Mouse (Mus musculus): ENCODE results near the gene Gm47995.
"Not testable (repeated sequence)": the region's sequence is repeated elsewhere in the genome, so short reads cannot be mapped to it uniquely, and the experiment has no call there.

Gm47995 gene

DNA sequence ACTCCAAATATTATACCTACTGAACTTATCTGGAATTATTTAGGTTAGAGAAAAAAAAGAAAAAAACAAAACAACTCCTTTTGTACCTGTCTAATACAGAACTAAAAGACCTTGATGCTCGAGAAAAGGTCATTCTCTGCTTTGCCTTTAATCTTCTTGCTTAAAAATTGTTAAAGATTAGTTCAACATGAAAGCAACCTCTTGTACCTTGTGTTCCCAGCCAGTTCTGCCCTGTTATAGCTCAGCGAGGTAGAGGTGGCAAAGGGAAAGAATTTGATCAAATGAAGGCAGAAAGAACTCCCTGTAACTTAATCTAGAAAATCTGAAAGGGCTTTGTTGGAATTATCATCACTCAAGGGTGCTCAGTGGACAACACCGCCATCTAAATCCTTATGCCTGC, 12.1 kb upstream of the Gm47995 start:
- not testable (repeated sequence) for DNase-seq (ENCODE audit: low read depth, low spot score)

GRCm38 (mm10) chr1:151186879-151187424, 11.3 kb upstream of the Gm47995 start:
- not testable (repeated sequence) for DNase-seq (ENCODE audit: low read depth, low spot score)

GRCm38 (mm10) chr1:151188469-151188868, 9.8 kb upstream of the Gm47995 start:
- peak; percentile 29 for DNase-seq (ENCODE audit: low read depth, low spot score)

DNA sequence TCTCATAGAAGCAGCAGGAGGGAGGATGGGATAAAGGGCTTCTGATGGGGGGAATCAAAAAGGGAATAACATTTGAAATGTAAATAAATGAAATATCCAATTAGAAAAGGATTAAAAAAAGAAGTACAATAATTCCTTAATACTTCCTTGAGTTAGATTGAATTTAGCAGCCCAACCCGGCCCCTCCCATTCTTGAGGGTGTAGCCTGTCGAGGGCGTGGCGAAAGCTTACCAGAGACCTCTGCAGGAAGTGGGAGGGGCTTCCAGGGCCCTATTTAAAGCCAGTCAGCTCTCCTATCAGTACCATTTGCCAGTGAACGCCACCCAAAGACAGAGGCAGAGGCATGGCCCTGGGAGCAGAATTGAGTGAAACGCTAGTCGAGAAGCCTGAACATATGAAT, 6.2 kb upstream of the Gm47995 start, which contains the start of gene Gm8947:
Gene Gm8947 (plus strand): TSS at position 302 of the 400 bp plus-strand sequence.
- DNase-seq (ENCODE audit: low read depth, low spot score) = not testable (repeated sequence)

GRCm38 (mm10) chr1:151192739-151193138, 5.5 kb upstream of the Gm47995 start:
- DNase-seq (ENCODE audit: low read depth, low spot score) = not testable (repeated sequence)

DNA sequence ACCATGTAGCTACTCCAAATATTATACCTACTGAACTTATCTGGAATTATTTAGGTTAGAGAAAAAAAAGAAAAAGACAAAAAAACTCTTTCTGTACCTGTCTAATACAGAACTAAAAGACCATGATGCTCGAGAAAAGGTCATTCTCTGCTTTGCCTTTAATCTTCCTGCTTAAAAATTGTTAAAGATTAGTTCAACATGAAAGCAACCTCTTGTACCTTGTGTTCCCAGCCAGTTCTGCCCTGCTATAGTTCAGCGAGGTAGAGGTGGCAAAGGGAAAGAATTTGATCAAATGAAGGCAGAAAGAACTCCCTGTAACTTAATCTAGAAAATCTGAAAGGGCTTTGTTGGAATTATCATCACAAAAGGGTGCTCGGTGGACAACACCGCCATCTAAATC, 2.3 kb upstream of the Gm47995 start:
- DNase-seq (ENCODE audit: low read depth, low spot score) = not testable (repeated sequence)

GRCm38 (mm10) chr1:151196690-151197089, 1.6 kb upstream of the Gm47995 start:
- DNase-seq (ENCODE audit: low read depth, low spot score) = not testable (repeated sequence)

DNA sequence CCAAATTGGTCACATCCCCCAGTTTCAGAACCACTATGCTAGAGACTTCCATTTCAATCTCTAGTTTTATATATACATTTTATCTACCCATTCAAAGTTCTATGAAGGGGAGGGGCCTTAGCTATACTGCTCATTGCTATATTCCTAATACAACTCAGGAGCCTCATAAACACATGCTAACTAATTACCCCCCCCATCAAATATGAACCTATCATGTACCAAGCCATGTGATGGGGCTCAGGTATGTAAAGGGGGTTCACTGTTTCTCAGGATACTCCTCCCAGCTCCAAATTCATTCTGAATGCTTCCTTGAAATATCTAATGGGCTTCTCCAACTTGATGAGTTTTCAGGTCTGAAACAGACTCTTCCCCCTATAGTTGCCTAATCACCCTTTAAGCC, 2.4 kb downstream of the Gm47995 start:
- DNase-seq (ENCODE audit: low read depth, low spot score) = not testable (repeated sequence)

DNA sequence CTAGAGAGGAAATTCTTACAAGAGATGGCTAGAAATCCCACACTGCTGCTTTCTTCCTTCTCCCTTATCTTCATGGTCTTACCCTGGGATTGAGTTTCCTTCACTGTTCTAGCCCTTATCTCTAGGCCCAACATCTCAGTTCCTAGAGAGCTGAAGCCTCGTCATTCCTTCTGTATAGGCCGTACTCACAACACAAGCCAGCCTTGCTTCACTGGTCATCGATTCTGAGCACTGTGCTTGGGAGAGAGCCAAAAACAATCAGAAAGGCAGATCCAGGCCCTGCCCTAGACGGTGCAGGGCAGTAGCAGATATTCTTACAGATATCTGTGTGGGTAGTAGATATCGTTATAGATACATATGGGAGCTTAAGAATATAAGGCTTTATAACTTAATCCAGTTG, 4.5 kb downstream of the Gm47995 start:
- DNase-seq (ENCODE audit: low read depth, low spot score) = not testable (repeated sequence)

DNA sequence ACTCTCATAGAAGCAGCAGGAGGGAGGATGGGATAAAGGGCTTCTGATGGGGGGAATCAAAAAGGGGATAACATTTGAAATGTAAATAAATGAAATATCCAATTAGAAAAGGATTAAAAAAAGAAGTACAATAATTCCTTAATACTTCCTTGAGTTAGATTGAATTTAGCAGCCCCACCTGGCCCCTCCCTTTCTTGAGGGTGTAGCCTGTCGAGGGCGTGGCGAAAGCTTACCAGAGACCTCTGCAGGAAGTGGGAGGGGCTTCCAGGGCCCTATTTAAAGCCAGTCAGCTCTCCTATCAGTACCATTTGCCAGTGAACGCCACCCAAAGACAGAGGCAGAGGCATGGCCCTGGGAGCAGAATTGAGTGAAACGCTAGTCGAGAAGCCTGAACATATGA, 5.6 kb downstream of the Gm47995 start, which contains the start of gene 3110040M04Rik:
Gene 3110040M04Rik (plus strand): TSS at position 304 of the 400 bp plus-strand sequence.
- DNase-seq (ENCODE audit: low read depth, low spot score) = not testable (repeated sequence)

- DNase-seq (ENCODE audit: low read depth, low spot score) = not testable (repeated sequence)
These were observed 10.2 kb downstream of the Gm47995 start for GRCm38 (mm10) chr1:151208493-151208892.

DNA sequence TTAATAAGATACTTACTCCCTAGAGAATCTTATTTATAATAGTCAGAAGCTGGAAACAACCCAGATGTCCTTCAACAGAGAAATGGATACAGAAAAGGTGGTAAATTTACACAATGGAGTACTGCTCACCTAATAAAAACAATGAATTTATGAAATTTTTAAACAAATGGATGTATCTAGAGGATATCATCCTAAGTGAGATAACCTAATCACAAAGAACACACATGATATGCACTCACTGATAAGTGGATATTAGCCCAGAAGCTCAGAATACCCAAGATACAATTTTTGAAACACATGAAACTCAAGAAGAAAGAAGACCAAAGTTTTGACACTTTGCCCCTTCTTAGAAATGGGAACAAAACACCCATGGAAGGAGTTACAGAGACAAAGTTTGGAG, 10.7 kb downstream of the Gm47995 start:
- DNase-seq (ENCODE audit: low read depth, low spot score) = not testable (repeated sequence)

GRCm38 (mm10) chr1:151209824-151210355, 11.6 kb downstream of the Gm47995 start, which contains the start of gene Gm47996:
Gm47996 (plus strand) TSS chr1:151210131.
- not testable (repeated sequence) for DNase-seq (ENCODE audit: low read depth, low spot score)

DNA sequence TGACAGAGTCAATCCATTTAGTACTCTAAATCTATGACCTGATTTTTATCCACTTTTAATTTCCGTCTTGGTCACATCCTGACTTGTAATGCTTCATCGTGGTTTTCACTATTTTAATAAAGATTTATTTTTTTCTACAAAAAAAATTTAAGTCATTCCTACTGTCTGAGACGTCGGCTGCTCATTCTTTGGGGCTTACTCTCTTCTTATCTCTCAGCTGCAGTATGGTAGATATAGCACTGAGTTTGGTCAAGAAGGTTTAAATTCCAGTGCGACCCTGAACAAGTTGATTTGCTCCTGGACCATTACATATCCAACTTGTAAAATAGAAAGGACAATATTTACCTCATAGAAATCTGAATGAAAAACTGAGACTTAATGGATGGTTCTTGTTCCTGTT, 13.4 kb downstream of the Gm47995 start:
- DNase-seq (ENCODE audit: low read depth, low spot score) = not testable (repeated sequence)

GRCm38 (mm10) chr1:151214862-151215261, 16.6 kb downstream of the Gm47995 start:
- peak; percentile 25 for DNase-seq (ENCODE audit: low read depth, low spot score)

DNA sequence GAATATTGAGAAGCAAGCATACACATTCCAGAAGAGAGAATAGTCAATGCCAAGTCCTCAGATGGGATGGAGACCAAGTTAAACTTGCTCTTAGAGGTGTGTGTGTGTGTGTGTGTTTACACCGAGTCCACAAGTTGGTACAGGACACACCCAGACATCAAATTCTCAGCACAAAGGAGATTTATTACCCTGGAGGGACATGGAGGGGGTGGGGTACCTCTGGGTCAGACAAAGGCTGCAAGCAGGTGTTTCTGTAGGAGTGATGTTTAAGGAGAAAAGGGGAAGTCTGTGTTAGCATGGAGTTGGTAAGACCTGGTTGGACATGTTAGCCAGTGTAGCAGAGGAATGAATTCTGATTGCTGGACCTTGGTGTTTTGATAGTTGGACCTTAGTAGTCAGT, 17.7 kb downstream of the Gm47995 start:
- peak; percentile 73 for DNase-seq (ENCODE audit: low read depth, low spot score)

DNA sequence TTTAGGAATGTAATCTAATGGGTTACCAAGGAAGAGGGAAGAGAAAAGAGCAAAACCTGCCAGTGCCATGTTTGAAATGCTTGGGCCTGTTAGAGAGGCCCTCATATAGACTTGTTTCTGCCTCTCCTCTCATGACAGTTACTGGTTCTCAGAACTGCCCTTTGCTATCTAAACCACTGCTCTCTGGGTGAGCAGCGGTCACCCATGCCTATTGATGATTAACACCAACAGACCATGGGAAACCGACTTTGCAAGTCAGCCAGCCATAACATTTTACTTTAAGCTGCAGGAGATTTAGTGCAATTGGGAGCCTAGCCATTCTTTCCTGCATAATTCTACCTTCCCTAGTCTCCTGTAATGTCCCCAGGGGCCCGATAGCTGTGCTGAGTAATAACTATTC, 18.2 kb downstream of the Gm47995 start:
- peak; percentile 16 for DNase-seq (ENCODE audit: low read depth, low spot score)

GRCm38 (mm10) chr1:151219045-151219444, 20.8 kb downstream of the Gm47995 start:
- DNase-seq (ENCODE audit: low read depth, low spot score) = peak; percentile 33

- no peak for DNase-seq (ENCODE audit: low read depth, low spot score)
These were observed 21.9 kb downstream of the Gm47995 start for GRCm38 (mm10) chr1:151220098-151220497.

DNA sequence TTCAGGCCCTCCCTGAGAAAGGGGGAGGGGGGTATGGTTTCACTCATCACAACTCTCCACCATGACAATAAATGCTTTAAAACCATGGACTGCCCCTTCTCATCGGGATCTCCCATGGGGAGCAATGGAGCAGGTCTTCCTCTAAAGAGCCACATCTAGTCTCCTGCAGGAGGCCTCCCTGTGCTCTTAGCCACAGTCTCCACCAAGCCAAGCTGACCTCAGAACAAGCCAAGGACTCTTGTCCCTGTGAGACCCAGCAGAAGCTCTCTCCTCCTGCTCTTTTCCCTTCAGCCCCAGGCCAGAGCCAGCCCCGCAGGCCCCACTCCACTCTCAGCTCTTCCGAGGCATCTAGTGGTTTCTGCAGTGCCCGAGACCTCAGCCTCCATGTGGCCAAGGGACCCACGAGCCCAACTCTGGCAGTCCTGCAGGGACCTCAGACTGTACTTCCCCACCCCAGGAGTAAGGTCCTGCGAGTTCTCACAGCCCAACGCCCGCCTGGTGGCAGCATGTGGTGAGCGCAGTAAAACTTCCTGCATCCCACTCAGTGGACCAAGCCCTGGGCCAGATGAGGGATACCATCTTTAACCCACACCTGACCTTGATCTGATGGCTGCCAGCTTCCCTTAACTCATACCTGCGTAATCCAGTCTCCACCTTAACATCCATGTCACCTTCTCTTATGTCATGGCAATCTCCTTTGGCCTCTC, 24.5 kb downstream of the Gm47995 start:
- DNase-seq (ENCODE audit: low read depth, low spot score) = no peak

DNA sequence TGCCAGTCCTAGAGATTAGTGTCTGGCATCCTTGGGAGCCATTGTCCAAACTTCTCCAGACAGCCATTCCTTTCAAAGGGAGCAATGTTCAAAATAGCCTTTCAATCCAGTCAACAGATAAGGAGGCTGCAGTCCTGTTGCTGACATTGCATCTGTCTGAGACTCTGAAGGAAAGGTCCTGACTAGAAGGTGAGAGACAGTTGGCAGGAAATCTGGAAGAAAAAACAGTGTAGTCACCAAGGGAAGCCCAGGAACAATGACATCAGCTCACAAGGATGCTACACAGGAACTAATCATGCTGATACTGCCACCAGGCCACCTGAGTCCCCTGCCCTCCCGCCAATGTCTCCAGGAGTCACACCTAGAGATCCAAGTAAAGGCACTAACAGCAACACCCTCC, 25.1 kb downstream of the Gm47995 start:
- DNase-seq (ENCODE audit: low read depth, low spot score) = no peak

- no peak for DNase-seq (ENCODE audit: low read depth, low spot score)
These were observed 26.3 kb downstream of the Gm47995 start for GRCm38 (mm10) chr1:151224536-151224935.

GRCm38 (mm10) chr1:151227506-151227905, 29.3 kb downstream of the Gm47995 start:
- no peak for DNase-seq (ENCODE audit: low read depth, low spot score)
